Mouse (Mus musculus): ENCODE results near the gene Spdye4a. TPM values are rescaled to one million over a fixed set of nuclear protein-coding genes. Genes with fewer than 3 reads are reported as not detected.
"Not testable (repeated sequence)": the region's sequence is repeated elsewhere in the genome, so short reads cannot be mapped to it uniquely, and the experiment has no call there.

Spdye4a gene
- total RNA-seq, 2 experiments from 2014 or later, result not detected

GRCm38 (mm10) chr5:143222287-143222686, 4.4 kb downstream of the Spdye4a start:
- DNase-seq, result no peak

GRCm38 (mm10) chr5:143220996-143221395, 5.7 kb downstream of the Spdye4a start:
- no peak for DNase-seq

DNA sequence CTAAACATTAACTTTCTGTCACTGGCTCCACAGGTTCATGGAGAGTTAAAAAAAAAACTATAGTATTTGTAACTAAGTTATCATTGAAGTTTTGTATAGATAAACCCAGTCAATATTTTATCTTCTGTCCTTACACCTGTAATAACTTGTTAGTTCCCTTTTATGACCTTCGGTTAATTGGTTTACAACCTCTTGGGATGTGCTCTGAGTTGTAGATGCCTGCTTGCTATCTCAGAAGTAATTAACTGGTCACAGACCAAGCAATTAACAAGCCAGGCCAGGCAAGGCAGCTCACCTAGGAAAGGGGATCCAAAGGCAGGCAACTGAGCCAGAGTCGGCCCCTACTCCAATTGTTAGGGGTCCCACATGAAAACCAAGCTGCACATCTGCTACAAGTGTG, 12.9 kb downstream of the Spdye4a start:
- DNase-seq, result no peak

GRCm38 (mm10) chr5:143205015-143205414, 21.7 kb downstream of the Spdye4a start:
- no peak for DNase-seq

DNA sequence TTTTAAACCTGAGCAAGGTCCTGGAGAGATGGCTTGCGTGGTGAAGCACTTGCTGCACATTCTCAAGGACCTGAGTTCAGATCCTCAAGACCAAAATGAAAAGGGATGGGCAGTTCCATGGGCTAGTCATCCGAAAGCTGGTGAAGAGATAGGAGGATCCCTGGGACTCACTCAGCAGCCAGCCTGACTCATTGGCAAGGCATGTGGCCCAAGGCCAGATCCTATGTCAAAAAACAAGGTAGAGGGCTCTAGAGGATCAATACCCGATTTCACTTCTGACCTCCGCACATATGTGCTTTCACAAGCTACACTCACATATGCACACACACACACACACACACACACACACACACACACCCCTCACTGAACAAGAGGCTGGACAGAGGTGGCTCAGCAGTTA, 30.2 kb downstream of the Spdye4a start:
- no peak for DNase-seq

DNA sequence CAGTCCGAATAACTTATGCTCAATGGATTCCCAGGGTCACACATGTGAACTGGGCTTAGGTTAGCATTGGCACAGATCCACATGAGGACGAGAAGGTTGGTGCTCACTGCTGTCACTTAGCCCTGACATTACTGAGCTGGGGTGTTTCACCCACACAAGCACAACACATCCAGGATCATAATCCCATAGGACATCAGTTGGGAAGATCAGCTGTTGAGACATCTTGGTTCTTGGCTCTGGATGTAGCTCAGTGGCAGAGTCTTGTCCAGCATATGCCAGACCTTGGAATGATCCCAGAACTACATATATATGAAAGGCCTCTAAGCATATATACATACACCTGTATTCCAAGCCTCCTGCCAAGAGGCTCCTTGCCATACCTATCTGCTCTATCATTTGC, 31.5 kb downstream of the Spdye4a start:
- DNase-seq, result no peak

DNA sequence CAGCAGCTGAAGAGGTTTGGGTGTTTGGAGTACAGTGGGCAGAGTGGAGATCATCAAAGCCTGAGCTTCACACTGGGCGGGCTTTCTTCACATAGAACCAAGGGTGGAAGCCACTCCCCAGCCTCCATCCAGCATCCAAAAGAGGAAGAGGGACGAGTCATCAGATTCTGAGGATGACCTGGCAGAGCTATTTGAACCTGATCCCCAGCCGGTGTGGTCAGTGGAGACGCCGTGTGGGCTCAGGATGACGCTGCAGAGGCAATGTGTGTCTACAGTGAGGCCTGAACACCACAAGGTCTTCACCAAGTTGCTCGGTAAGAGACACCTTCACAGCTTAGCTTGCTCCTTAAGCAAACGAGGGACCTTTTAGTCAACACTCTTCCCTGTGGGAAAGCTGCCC, 31.9 kb downstream of the Spdye4a start:
- DNase-seq, result not testable (repeated sequence)

DNA sequence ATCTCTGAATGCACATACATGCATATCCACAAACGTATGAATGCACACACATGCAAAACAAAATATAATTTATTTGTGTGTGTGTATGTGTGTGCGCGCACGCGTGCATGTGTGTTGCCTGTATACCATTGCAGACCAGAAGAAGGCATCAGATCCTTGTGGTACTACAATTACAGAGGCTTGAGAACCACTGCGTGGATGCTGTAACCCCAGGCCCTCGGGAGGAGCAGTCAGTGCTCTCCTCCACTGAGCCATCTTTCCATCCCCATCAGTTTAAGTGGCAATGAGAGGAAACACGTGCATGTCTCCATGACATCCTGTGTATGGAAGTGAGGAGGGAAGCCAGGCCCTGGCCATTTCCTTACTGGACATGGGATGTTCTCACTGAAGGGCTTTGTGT, 33.9 kb downstream of the Spdye4a start:
- DNase-seq, result no peak

DNA sequence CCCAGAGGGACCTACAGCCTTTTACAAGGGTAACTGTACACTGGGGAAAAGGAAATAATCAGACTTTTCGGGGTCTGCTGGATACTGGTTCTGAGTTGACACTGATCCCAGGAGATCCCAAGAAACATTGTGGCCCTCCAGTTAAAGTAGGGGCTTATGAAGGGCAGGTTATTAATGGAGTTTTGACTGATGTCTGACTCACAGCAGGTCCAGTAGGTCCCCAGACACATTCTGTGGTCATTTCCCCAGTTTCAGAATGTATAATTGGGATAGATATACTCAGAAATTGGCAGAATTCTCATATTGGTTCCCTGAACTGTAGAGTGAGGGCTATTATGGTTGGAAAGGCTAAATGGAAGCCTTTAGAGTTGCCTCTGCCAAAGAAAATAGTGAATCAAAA, 38.7 kb downstream of the Spdye4a start:
- not testable (repeated sequence) for DNase-seq

DNA sequence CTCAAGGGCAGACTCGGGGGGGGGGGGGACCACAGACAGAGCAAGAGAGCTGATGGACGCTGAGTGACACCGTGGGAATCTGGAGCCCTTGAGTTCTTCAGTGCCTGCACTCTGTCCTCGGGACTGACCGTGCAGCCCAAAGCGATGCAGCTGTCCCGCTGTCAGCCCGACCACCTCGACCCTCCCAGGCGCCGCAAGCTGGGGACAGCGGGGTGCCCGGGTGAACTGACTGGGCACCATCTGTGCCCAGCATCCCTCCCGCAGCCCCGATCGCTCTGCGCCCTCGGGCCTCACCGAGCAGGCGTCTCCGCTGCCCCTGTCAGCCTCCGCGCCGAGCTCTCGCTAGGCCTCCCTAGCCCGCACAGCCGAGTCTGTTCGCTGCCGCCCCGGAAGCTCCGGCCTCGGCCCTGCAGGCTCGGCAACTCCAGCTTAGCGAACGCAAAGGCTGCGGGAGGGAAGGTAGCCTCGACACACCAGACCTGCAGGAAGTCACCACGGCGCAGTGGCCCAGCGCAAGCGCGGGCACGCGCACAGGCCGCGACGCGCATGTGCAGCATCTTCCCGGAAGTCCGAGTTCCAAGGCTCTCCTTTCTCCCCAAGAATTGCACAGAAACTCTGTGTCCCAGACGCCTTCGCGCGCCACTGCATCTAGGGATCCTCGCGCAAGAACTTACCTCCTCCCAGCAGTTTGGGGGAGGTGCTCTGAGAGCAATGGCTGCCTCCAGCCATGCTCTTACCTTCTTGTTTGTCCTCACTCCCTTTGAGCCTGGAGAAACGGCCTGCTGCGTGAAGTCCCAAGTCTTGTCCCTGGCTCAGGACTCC, 46.2 kb downstream of the Spdye4a start, which contains the start of the genes Rbak and Spdye4b:
Gene Rbak (minus strand): TSS at position 521 of the 822 bp plus-strand sequence.
Gene Spdye4b (plus strand): TSS at position 763 of the 822 bp plus-strand sequence.
- peak; percentile 91 for DNase-seq

- DNase-seq, result no peak
Observed at GRCm38 (mm10) chr5:143179179-143179578, 47.5 kb downstream of the Spdye4a start.

GRCm38 (mm10) chr5:143177541-143178200, 49.0 kb downstream of the Spdye4a start:
- no peak for DNase-seq

DNA sequence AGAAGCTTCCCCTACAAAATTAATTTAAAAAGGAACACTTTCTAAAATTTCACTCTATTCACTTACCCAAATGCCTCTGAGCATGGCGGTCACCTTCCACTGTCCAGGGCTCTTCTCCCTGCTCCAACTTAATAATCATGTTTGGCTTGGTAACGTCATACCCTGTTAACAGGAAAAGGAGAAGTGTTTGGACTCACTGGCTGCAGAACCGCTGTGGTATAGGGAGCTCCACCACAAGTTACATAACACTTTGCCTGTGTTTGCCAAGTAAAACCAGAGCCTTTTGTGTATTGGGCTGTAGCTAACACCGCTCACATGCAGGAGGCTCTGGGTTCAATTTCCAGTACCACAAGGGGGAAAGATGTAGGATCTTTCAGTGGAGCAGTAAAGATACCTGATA, 50.7 kb downstream of the Spdye4a start:
- DNase-seq, result no peak

Other genes starting within 250 kb of the Spdye4a start
- gene Rnf216, start 113.9 kb downstream of the Spdye4a start, total RNA-seq (2021), result 10 to 100 TPM; 28.9 to 32.2 TPM
- gene Olfr718-ps1, start 79.3 kb downstream of the Spdye4a start, total RNA-seq (2021), result not detected
- 1 to 10 TPM; 8.3 to 9.4 TPM for gene Rbak, start 46.1 kb downstream of the Spdye4a start, total RNA-seq (2021)
- gene Spdye4b, start 45.9 kb downstream of the Spdye4a start, total RNA-seq (2021), result not detected
- gene Zfp12, start 8.3 kb upstream of the Spdye4a start, total RNA-seq (2021), result 10 to 100 TPM; 10.4 to 10.8 TPM
- 1 to 10 TPM; 5.1 to 6.2 TPM for gene Zfp316, start 43.1 kb upstream of the Spdye4a start, total RNA-seq (2021)
- under 1 TPM; 0.31 to 0.47 TPM for gene Zfp853, start 66.7 kb upstream of the Spdye4a start, total RNA-seq (2021)
- 10 to 100 TPM; 21.8 to 22.6 TPM for gene E130309D02Rik, start 88.5 kb upstream of the Spdye4a start, total RNA-seq (2021)
- 10 to 100 TPM; 35.6 to 37.3 TPM for gene Zdhhc4, start 102.4 kb upstream of the Spdye4a start, total RNA-seq (2021)
- gene Grid2ip, start 130.4 kb upstream of the Spdye4a start, total RNA-seq (2021), result under 1 TPM in 1 of 2 experiments, not detected in 1; 0.07 TPM
- gene Kdelr2, start 176.9 kb upstream of the Spdye4a start, total RNA-seq (2021), result 100 to 1,000 TPM; 118 to 122 TPM
- gene Daglb, start 237.7 kb upstream of the Spdye4a start, total RNA-seq (2021), result 1 to 10 TPM; 8.0 to 8.7 TPM

Measured in heart, postnatal 4 days (tissue).